Mouse (Mus musculus) kidney, embryonic 16.5 days (tissue): Measurements from ENCODE around the gene Bpgm. TPM values are rescaled to one million over a fixed set of nuclear protein-coding genes. Genes with fewer than 3 reads are reported as not detected.

Experiments used
- ATAC-seq: fragments of 200-750 bp; cut with Nextera tagmentation; 2 replicates; pipeline ENCODE4 v1.8.0; 2017; ENCODE audit warnings: moderate TSS enrichment; ENCODE audit not compliant: low FRiP score, low TSS enrichment
- H3K27ac ChIP-seq: fragments of 300-500 bp; sonication (generic); 2 replicates; pipeline ENCODE4 v1.5.1; 2014; ENCODE audit warnings: low read length
- H3K27me3 ChIP-seq: fragments of 300-500 bp; sonication (generic); 2 replicates; pipeline ENCODE4 v1.6.1; 2014; ENCODE audit warnings: low read length, control low read depth, mixed read lengths; ENCODE audit not compliant: insufficient read depth
- H3K36me3 ChIP-seq: fragments of 300-500 bp; sonication (generic); 2 replicates; pipeline ENCODE4 v1.6.1; 2014; ENCODE audit warnings: low read length, control low read depth, mixed read lengths; ENCODE audit not compliant: insufficient read depth
- H3K4me1 ChIP-seq: fragments of 300-500 bp; sonication (generic); 2 replicates; pipeline ENCODE4 v1.6.1; 2014; ENCODE audit warnings: low read length, control low read depth, mixed read lengths; ENCODE audit not compliant: insufficient read depth
- H3K4me2 ChIP-seq: fragments of 300-500 bp; sonication (generic); replicated peaks from 2 replicates; pipeline ENCODE4 v1.6.1; 2014; ENCODE audit warnings: low read depth, low read length
- H3K4me3 ChIP-seq: fragments of 300-500 bp; sonication (generic); 2 replicates; pipeline ENCODE4 v1.5.1; 2014; ENCODE audit warnings: mild to moderate bottlenecking, low read length
- H3K9ac ChIP-seq: fragments of 300-500 bp; sonication (generic); replicated peaks from 2 replicates; pipeline ENCODE4 v1.6.1; 2014; ENCODE audit warnings: low read length
- H3K9me3 ChIP-seq: fragments of 300-500 bp; sonication (generic); 2 replicates; pipeline ENCODE4 v1.6.1; 2016; ENCODE audit warnings: low read length, control low read depth
- WGBS: fragments of 180-500 bp; shearing (Covaris S2); extraction: QIAGEN DNeasy Blood & Tissue Kit; methylation state at CpG from one replicate; pipeline ENCODE4 v1.1.7; 2014; 5-methylcytosine and 5-hydroxymethylcytosine counted together
- polyA plus RNA-seq: library from polyadenylated mRNA; unstranded; fragments of >200 nt; fragmentation: Nextera tagmentation; extraction: Ambion mirVana; gene quantifications from 2 replicates; pipeline ENCODE4 v1.2.1, GENCODE M21; 2015

Bpgm gene
- 50.8 and 58.4 TPM in 2 replicates for polyA plus RNA-seq

DNA sequence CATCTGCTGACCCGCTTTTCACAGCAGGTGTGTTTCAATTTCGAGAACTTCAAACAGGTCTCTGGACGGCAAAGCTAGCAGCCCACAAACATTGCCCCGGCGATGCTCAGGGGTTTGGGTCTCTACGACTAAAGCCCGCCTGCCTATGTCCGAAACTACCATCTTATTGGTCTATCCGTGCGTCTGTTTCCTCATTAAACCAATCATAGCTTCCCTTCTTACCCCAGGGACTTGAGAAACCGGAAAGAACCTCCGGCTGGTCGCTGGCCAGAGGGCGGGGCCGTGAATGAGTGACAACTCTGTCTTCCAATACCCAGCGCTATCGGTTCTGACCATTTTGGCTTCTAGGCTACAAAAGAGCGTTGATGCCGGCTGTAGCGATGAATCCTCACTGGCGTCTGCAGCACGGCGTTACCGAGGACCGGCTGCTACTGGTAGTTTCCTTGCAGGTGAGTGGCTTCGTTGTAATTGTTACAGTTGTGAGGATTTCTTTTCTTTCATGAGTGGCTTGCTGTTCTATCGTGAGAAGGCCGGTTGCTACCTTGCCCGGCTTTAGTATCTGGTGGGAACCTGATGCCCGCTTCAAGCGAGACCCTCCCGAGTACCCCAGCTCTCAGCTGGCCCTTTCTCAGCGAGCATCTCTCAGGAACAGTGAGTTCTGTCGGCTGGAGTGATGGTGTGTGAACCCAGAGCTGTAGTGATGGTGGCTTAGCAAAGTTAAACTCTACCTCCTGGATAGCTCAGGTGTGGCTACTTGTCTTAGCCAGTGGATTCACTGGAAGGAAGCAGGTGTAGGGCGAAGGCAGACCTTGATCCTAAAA, at the start of gene Bpgm:
Gene Bpgm (plus strand): TSS at position 234 of the 821 bp plus-strand sequence.
- Histone ChIP-seq H3K4me2 (peak within 1 kb of the TSS; percentile 93), H3K9me3 (no peaks in the 10 kb centered on the region), H3K27me3 (no peaks in the 10 kb centered on the region), H3K27ac (peak within 1 kb of the TSS; percentile 73), H3K9ac (peak within 1 kb of the TSS; percentile 83), H3K4me1 (peaks cover 41% of the 10 kb centered on the region), H3K4me3 (peak within 1 kb of the TSS; percentile 86), H3K36me3 (no peaks in the 10 kb centered on the region)
- under 1% methylated on average over 35 of the region's 35 CpGs for WGBS
- ATAC-seq: peak; percentile 98

DNA sequence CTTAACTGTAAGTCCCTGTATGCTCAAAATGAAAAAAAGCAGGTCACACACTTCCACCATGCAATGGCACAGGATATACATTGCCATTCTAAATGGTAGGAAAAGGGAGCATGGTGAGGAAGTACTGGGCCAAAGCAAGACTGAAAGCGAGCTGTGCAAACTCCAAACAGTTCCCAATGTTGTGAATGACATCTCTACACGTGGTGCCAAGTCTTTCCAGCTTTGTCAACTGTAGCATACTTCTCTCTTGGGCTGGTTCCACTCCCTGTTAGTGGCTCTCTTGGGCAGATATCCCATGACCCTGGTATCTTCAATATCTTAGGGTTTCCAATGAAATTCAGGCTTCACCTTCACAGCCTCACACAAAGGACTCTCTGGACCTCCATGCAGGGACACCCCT, 37.0 kb upstream of the Bpgm start:
- no peak overlapping the region for H3K4me3 ChIP-seq
- H3K4me2 ChIP-seq: no peak overlapping the region
- H3K27ac ChIP-seq: no peak overlapping the region
- ATAC-seq: no peak
- no peak overlapping the region for H3K9ac ChIP-seq
- H3K9me3 ChIP-seq: no peaks in the 10 kb centered on the region
- no peaks in the 10 kb centered on the region for H3K36me3 ChIP-seq
- H3K27me3 ChIP-seq: no peaks in the 10 kb centered on the region
- H3K4me1 ChIP-seq: no peaks in the 10 kb centered on the region
- WGBS: 61% methylated on average over 2 of the region's 2 CpGs

DNA sequence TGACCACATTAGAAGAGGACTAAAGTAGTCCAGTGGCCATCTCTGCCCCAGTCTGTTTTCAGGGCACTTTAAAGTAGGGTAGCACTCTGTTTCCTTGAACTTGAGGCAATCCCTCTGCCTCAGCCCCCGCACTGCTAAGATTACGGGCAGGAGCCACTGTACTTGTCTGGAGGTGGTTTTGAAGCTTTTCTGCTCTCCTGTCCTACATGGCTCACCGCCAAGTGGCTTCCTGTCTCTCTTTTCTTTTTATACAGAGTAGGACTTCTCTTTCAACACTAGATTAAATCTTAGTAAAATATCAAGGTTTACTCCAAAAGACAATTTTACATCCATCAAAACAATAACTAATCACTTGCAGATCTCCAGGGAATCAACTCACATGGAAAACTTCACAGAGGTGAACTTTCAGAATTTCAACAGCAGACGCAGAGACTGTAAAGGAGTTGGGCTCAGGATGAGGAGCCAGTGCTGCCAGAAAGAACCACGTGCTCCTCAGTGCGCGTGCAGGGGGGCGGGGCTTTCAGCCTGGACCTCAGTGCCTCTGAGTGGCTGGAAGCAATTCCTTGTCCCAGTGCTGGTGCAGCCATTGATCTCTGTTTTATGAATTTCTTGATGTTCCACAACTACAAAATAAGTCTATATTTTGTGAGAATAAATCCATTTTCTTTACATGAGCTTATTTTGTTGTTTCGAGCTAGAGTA, 34.3 kb upstream of the Bpgm start:
- H3K4me2 ChIP-seq: no peak overlapping the region
- WGBS: 62% methylated on average over 9 of the region's 9 CpGs
- H3K9ac ChIP-seq: no peak overlapping the region
- ATAC-seq: no peak
- H3K27ac ChIP-seq: no peak overlapping the region
- no peaks in the 10 kb centered on the region for H3K27me3 ChIP-seq
- H3K4me3 ChIP-seq: no peak overlapping the region
- no peaks in the 10 kb centered on the region for H3K4me1 ChIP-seq
- H3K9me3 ChIP-seq: no peaks in the 10 kb centered on the region
- no peaks in the 10 kb centered on the region for H3K36me3 ChIP-seq

DNA sequence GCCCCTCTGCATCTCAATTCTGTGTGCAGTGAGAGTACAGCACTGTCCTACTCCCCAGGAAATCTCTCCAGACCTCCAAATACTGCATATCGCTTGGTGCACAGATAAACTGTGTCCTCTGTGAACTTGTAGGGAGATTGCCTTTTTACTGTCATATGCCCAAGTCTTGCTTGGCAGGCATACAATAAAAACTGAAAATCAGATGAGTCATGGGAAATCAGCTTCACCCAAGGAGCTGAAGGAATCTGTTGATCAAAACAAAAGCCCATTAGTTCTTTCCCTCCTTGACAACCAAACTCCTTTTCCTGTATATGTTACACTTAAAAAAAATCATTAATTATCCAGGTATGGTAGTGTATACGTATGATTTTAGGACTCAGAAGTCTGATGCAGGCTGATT, 32.2 kb upstream of the Bpgm start:
- no peak overlapping the region for H3K4me3 ChIP-seq
- no peak overlapping the region for H3K9ac ChIP-seq
- WGBS: 79% methylated on average over 2 of the region's 2 CpGs
- H3K4me2 ChIP-seq: no peak overlapping the region
- H3K27me3 ChIP-seq: no peaks in the 10 kb centered on the region
- no peaks in the 10 kb centered on the region for H3K9me3 ChIP-seq
- no peak overlapping the region for H3K27ac ChIP-seq
- no peaks in the 10 kb centered on the region for H3K36me3 ChIP-seq
- no peaks in the 10 kb centered on the region for H3K4me1 ChIP-seq
- no peak for ATAC-seq

DNA sequence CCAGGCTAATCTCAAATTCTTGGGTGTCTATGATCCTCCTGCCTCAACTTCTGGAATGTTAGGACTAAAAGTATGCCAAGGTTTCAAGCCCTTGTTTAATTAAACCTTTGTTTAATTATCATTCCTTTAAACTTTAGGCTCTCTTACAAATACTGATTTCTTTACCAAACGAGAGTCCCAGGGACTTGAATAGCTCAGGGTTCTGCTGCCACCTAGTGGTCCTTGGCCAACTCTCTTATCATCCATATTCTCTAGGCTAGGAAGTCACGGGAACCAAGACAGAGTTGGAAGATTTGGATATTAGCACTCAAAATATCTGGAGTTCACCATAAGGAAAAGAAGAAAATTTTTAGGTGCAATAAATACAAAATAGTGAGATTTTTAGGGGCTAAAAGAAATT, 28.0 kb upstream of the Bpgm start:
- no peak overlapping the region for H3K9ac ChIP-seq
- H3K27ac ChIP-seq: no peak overlapping the region
- no peaks in the 10 kb centered on the region for H3K27me3 ChIP-seq
- H3K4me3 ChIP-seq: no peak overlapping the region
- H3K9me3 ChIP-seq: no peaks in the 10 kb centered on the region
- 6% methylated on average over 2 of the region's 2 CpGs for WGBS
- ATAC-seq: no peak
- H3K36me3 ChIP-seq: no peaks in the 10 kb centered on the region
- H3K4me1 ChIP-seq: no peaks in the 10 kb centered on the region
- no peak overlapping the region for H3K4me2 ChIP-seq

DNA sequence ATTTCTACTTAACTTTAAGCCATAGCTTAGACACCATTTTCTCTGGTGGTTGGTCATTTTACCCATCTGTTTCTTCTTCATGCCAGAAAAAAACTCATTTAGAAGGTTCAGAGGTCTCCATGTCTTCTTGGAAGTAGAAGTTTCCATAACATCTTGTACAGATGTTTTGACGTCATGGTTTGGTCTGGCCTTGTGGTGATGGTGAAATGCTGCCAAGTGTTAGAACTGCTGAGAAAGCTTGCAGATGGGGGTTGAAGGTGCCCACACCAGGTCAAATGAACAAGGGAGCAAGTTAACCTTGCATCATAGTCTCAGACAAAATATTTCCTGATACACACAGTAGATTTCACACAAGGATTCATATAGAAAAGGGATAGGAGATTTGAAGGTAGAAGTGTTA, 27.3 kb upstream of the Bpgm start:
- Histone ChIP-seq H3K27me3 (no peaks in the 10 kb centered on the region), H3K27ac (no peak overlapping the region), H3K4me2 (no peak overlapping the region), H3K9me3 (no peaks in the 10 kb centered on the region), H3K36me3 (no peaks in the 10 kb centered on the region), H3K4me1 (peaks cover 4% of the 10 kb centered on the region; the same call in 1 of the 2 replicates), H3K4me3 (no peak overlapping the region), H3K9ac (no peak overlapping the region)
- no peak for ATAC-seq
- WGBS: 72% methylated on average over 1 of the region's 1 CpGs

DNA sequence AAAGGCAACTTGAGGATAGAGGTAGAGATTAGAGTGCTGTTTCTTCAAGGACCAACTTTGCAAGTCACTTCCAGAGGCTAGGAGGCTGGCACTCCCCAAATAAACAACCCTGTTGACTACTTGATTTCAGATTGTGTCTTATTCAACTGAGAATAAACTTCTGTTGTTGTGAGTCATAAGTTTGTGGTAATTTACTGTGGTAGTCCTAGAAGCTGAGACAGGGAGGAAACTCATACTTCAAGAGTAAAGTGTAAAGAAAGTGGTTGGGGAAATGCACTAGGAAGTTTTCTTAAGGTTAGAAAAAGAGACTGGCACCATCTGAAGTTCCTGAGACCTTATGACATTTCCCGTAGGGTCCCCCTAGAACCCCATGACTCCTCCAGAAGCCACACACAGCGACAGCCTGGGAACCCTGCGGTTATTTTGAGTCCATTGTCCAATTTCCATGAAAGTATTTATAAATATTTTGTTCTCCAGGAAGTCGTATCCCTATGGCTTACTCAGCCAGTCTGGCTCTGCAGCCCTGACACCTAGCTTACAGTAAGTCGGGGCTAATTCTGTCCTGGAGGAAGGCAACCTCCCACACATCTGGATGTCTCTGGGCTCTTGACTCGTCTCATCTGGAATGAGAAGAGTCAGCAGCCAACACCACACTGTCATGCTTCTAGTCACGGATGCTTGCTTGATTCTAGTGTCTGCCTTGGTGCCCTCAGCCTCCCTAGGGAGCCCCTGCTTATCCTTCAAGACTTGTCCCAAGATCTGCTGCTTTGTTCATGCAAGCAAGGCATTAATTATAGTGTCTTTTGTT, 22.8 kb upstream of the Bpgm start:
- no peak overlapping the region for H3K9ac ChIP-seq
- H3K4me1 ChIP-seq: peaks cover 4% of the 10 kb centered on the region; the same call in 1 of the 2 replicates
- no peaks in the 10 kb centered on the region for H3K9me3 ChIP-seq
- WGBS: 27% methylated on average over 7 of the region's 7 CpGs
- no peaks in the 10 kb centered on the region for H3K36me3 ChIP-seq
- ATAC-seq: no peak; the same call in 1 of the 2 replicates
- H3K27ac ChIP-seq: 0 out of 2 replicates have a peak overlapping the region, but pooled peaks have one; percentile 17
- H3K4me2 ChIP-seq: no peak overlapping the region
- no peaks in the 10 kb centered on the region for H3K27me3 ChIP-seq
- H3K4me3 ChIP-seq: no peak overlapping the region

DNA sequence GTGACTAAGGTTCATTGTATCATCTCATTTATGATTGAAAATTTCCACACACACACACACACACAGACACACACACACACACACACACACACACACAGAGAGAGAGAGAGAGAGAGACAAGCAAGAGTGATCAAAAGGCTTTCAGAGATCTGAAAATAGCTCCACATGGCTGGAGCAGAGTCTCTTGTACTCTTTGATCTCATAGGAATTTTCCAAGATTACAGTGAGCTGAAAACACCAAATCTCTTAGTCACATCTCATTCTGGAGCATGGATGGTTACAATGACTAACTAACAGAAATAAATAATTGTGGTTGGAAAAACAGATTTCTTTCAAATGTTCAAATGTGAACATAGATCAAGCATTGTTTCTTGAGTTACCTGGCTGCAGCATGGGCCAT, 16.6 kb upstream of the Bpgm start:
- no peak for ATAC-seq
- Histone ChIP-seq H3K27ac (no peak overlapping the region), H3K4me1 (no peaks in the 10 kb centered on the region), H3K4me2 (no peak overlapping the region), H3K4me3 (no peak overlapping the region), H3K27me3 (no peaks in the 10 kb centered on the region), H3K9ac (no peak overlapping the region), H3K9me3 (no peaks in the 10 kb centered on the region), H3K36me3 (no peaks in the 10 kb centered on the region)

DNA sequence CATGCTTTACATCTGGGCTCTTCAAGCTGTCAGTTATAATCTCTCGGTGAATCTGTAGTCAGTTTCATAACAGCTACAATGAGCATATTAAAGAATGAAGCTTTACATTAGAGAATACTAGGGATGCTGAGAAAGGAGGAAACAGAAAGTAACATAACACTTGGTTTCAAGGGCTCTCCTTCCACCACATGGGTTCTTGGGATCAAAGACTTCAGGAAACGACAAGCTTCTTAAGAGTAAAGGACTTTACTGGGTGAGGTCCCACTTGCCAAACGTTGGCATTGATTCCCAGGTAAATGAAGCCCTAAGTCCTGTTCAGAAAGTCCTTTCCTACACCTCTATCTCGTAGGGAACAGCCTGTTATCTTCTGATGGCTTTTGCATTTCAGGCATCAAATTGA, 15.4 kb upstream of the Bpgm start:
- no peaks in the 10 kb centered on the region for H3K4me1 ChIP-seq
- no peak for ATAC-seq
- no peak overlapping the region for H3K27ac ChIP-seq
- no peak overlapping the region for H3K4me3 ChIP-seq
- no peaks in the 10 kb centered on the region for H3K9me3 ChIP-seq
- WGBS: 51% methylated on average over 4 of the region's 4 CpGs
- H3K36me3 ChIP-seq: no peaks in the 10 kb centered on the region
- no peaks in the 10 kb centered on the region for H3K27me3 ChIP-seq
- no peak overlapping the region for H3K9ac ChIP-seq
- no peak overlapping the region for H3K4me2 ChIP-seq
